Mouse (Mus musculus): Measurements from ENCODE around the gene Tmem94.

The Tmem94 gene

DNA sequence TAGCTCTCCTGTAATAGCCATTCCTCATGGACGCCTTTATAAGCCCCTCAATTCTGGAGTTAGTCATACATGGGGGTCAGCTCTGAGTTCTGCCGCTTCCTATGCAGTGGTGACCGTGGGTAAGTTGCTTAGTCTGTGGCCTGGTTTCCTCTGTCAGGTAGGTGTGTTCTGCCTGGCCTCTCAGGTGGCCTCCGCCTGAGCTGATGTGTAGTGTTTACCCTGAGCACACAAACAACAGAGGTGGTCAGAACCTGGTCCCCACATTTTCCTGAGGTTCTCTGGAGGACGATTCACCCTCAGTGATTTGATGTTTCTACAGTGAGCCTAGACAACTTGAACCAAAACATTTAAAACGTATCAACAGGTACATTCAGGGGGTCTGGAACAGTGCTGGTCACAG, 66.8 kb downstream of the Tmem94 start:
- DNase-seq (ENCODE audit: low spot score in 2 of 2): no peak

DNA sequence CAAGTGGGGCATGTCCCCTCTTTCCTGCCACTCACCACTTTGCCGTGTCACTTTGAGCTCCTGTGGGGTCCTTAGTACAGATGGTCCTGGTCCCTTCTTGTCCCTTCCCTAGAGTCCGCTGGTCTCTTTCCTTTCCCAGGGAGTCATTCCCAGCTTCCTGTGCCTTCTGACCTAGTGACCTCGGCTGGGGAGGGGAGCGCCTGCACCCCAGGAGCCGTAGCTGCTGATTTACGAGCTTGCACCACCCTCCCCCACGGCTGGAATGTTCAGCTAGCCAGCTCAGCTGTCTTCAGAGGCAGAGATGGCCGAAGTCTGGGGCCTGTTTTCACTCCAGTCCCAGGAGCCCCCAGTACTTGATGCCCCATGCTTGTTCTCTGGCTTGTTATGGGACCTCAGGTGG, 67.3 kb downstream of the Tmem94 start:
- no peak for DNase-seq (ENCODE audit: low spot score in 2 of 2)

DNA sequence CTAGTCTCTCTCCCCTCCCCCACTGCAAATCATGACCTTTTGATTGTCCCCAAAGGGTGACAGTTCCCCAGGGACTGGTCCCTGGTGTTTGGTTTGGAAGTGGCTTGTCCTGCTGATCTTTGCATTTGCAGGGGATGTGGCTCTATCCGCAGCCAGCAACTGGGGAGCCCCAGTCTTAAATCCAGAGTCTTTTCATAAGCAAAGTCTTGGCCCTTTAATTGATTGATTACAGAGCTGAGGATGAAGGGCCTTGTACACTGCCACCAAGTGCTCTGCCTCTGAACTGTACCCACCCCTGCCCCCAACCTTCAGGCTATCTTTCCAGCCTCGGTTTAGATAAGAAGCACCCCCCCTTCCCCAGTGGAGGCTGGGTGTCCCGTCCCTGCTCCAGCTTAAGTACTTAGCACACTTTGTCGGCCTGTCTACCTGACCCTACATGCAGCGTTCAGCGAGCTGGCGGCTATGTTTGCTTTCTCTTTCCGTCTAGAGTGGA, 67.8 kb downstream of the Tmem94 start:
- peak in 1 of 2 experiments; percentile 37 for DNase-seq (ENCODE audit: low spot score in 2 of 2)

- DNase-seq (ENCODE audit: low spot score in 2 of 2): no peak
Measured at GRCm38 (mm10) chr11:115834033-115834432, 68.8 kb downstream of the Tmem94 start.

- no peak for DNase-seq (ENCODE audit: low spot score in 2 of 2)
Measured at GRCm38 (mm10) chr11:115836656-115837395, 71.6 kb downstream of the Tmem94 start.

DNA sequence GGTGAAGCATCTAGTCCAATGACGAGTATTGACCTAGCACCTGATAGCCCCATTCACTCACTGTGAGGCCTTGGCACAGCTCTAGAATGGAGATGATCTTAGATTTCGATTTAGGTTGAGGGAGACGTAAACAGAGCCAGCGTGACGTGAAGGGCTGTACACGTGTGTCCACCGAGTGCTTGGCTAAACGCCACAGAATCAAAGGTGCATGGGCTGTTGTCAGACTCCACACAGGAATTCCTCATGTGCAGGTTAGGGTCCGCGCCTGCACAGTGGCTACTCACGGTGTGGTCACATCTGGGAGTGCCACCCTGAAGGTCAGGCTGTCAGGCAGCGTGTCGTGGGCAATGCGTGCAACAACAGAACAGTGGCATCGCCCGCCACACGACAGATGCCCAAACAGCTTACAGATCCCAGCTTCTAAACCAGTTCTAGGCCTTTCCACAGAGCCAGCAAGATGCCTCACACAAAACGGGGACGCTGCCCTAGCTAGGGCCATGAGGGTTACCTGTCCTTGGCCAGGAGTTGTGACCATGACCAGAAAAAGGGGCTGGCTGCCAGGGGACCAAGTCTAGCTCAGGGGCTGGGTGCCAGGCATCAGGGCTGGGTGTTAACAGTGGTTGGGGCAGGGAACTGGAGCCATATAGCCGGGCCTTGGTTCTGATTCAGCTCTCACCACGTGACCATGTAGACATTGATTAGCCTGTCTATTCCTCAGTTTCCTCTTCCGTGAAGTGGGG, 72.5 kb downstream of the Tmem94 start:
- no peak for DNase-seq (ENCODE audit: low spot score in 2 of 2)

DNA sequence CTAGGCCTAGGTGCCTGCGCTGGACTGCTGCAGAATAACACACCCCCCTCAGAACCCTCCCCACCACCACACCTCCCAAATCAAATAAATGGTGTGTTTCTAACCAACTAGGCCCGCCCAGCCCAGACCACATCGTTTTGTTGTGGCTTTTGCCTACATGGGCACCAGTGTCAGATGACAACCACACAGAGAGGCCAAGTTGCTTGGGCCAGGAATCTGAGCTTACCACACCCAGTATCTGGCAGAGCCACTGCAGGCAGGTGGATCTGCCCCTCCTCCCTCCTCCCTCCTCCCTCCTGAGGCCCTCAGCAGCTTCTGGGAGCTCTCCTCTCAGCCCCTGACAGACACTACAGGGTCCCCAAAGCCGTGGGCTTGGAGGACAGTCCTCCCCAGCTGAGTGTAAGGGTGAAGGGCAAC, 73.7 kb downstream of the Tmem94 start:
- peak in 1 of 2 experiments; percentile 67 for DNase-seq (ENCODE audit: low spot score in 2 of 2)

DNA sequence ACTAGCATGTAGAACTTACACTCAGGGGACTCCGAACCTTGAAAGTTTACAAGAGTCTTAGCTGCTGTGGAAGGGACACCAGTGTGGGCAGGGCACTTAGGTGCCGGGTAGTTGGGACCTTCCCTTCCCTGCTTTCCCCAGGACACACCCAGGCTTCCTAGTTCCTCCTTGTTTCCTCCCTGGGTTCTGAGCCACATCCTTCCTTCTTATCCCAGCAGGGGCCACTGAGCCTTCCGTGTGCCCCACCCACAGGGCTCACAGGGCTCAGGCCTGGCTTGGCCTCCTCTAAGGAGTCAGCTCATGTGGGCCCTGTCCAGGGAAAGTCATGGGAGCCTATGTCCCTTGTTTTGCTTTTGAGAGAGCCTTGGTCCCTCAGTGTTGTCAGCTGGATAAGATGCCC, 74.5 kb downstream of the Tmem94 start:
- no peak for DNase-seq (ENCODE audit: low spot score in 2 of 2)

- no peak for DNase-seq (ENCODE audit: low spot score in 2 of 2)
Measured at GRCm38 (mm10) chr11:115841044-115841443, 75.8 kb downstream of the Tmem94 start.

- no peak for DNase-seq (ENCODE audit: low spot score in 2 of 2)
Measured at GRCm38 (mm10) chr11:115841961-115842550, 76.8 kb downstream of the Tmem94 start.

DNA sequence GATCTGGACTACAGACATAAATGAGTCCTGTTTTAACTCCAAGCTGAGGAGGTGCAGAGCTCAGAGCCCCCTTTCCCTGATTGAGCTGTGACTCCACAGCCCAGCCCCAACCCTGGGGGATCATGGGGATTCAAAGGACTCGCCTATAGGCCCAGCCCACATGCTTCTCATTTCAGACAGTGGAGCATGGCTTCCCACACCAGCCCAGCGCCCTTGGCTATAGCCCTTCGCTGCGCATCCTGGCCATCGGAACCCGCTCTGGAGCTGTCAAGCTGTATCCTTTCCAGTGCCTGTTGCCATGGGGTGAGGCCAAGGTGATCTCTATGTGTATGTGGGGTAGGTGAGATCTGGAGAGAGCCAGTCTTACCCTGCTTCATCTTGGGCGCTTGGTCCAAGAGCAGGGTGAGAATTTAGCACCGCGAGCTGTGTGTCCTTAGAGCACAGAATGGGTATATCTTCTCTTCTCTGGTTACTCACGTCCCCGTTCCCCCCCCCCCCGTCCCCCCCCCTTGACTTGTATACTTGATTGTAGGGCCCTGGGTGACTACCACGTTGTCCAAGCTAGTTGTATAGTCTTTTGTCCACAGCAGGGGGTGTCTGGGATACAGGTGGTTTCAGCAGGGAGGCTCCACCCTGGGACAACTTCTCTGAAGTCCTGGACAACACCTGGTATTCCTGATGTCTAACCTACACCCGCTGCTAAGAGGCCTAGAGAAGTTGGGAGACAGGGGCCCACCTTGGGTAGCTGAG, 78.1 kb downstream of the Tmem94 start:
- DNase-seq (ENCODE audit: low spot score in 2 of 2): no peak

DNA sequence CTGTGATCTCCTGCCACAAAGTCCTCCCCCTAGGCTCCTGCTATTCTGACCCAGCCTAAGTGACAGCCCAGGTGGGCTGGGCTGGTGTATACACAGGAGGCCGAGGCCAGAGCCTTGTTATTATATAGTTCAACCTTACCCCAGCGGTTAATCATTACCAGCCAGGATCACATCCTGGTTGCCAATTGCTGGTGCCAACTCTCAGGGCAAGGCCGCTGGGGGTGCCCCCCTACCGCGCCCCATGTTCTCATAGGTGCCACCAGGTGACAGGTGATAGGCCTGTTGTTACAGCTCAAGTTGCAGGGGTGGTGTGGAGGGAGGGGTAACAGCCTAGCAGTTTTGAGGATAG, 78.6 kb downstream of the Tmem94 start:
- DNase-seq (ENCODE audit: low spot score in 2 of 2): no peak

DNA sequence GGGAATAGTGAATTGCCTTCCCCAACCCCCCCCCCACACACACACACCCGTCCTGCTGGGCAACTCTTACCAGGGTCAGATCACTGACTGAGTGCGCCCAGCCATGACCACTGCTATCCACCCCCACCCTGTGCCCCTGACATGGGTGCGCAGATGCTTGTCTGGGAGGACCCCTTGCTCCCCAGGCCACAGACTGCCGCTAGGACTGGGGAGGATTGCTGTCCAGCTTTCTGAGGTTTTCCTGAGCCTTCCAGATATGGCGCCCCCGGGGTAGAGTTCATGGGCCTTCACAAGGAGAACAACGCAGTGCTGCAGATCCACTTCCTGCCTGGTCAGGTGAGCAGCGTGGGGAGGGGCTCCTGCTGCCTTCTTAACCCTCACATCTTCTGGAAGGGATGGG, 79.0 kb downstream of the Tmem94 start:
- no peak for DNase-seq (ENCODE audit: low spot score in 2 of 2)

GRCm38 (mm10) chr11:115845819-115846218, 80.6 kb downstream of the Tmem94 start:
- no peak for DNase-seq (ENCODE audit: low spot score in 2 of 2)

All from urinary bladder, adult 18-20 months (tissue).